Comparison of ENCODE assay signal across 9 mouse cellular contexts in the genomic region with DNA sequence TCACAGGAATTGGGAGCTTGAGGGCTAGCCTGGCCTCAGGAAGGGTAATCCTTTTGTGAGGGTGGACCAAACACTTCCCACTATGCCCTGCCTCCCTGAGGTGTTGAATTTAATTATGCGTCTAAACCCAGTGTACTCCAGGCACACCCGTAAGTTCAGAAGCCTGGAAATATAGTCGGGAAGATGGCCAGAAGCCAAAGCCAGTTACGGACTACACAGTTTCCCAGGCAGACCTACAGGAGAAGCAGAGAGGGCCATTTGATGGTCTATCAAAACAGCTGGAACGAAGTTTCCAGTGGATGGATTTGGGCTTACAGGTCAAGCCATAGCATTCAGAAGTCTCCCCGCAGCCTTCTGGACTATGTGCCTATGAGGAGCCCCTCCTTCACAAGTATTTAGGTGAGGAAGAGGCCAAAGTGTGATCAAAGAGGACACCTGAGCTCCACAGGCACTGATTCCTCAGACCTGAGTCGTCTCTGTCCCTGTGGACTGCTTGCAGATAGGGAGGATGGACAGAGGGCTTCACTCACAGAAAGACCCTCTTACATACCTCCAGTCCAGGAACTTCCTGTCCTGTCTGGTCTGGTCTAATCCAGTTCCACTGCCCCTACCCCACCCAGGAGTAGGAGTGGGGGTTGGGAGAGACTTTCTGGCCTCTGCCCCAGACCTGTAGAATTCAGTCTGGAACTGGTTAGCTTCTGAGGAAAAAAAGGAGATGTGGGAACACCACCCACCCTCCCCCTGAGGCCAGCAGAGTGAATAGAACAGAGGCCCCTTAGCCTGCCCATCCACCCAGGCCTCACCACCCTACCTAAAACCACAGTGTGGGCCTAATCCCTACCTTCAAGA. TPM values are rescaled to one million over a fixed set of nuclear protein-coding genes. Genes with fewer than 3 reads are reported as not detected.
DNase-seq lines count a peak whose midpoint lies in the region; ATAC-seq and TF ChIP-seq lines count a peak whose summit lies in the region.
"Had no signal": no experiment of that assay in that cellular context is flagged by ENCODE, and none has a peak within 500 bp of the region (broad histone marks: within the 10 kb centered on the region; RNA-seq: fewer than 3 reads in every experiment).

No protein-coding gene starts in this region.

- H3K4me1 ChIP-seq in embryonic facial prominence, embryonic 13.5 days, result peaks cover 41% of the 10 kb centered on the region
- peaks cover 52% of the 10 kb centered on the region for H3K4me1 ChIP-seq in kidney, adult 2 months (ENCODE audit: control insufficient read depth, insufficient read depth, low read length)
- H3K4me1 ChIP-seq in midbrain, embryonic 15.5 days, result peaks cover 21% of the 10 kb centered on the region

- no peak overlapping the region for H3K4me2 ChIP-seq in embryonic facial prominence, embryonic 13.5 days
- H3K4me2 ChIP-seq in midbrain, embryonic 15.5 days, result no peak overlapping the region

- WGBS in embryonic facial prominence, embryonic 13.5 days, result 49% methylated on average over 7 of the region's 7 CpGs
- WGBS in kidney, adult 2 months, result 14% methylated on average over 7 of the region's 7 CpGs
- WGBS in midbrain, embryonic 15.5 days, result 76% methylated on average over 7 of the region's 7 CpGs

- DNase-seq in heart, adult 18-20 months, result peak; percentile 62 to 66
- DNase-seq in heart, adult 9 months (ENCODE audit: low spot score in 2 of 2), result no peak
- DNase-seq in kidney, adult 2 months, result peak; percentile 63
- DNase-seq in urinary bladder, postnatal 10 days (ENCODE audit: low spot score), result no peak
- DNase-seq in thymus, adult 18-20 months, result no peak
- DNase-seq in left cerebral cortex, adult 18-20 months (ENCODE audit: low spot score in 2 of 2), result no peak

- no peaks in the 10 kb centered on the region for H3K27me3 ChIP-seq in embryonic facial prominence, embryonic 13.5 days
- no peaks in the 10 kb centered on the region for H3K27me3 ChIP-seq in kidney, adult 2 months (replicated peaks; ENCODE audit: control insufficient read depth, insufficient read depth, low read length)
- H3K27me3 ChIP-seq in midbrain, embryonic 15.5 days (replicated peaks), result no peaks in the 10 kb centered on the region

- no peaks in the 10 kb centered on the region for H3K9me3 ChIP-seq in embryonic facial prominence, embryonic 13.5 days
- H3K9me3 ChIP-seq in midbrain, embryonic 15.5 days, result no peaks in the 10 kb centered on the region
- H3K9me3 ChIP-seq: G1E had no signal

- H3K36me3 ChIP-seq in embryonic facial prominence, embryonic 13.5 days, result peaks cover 49% of the 10 kb centered on the region
- H3K36me3 ChIP-seq in kidney, adult 2 months (ENCODE audit: control insufficient read depth, insufficient read depth, low read length), result no peaks in the 10 kb centered on the region
- peaks cover 27% of the 10 kb centered on the region for H3K36me3 ChIP-seq in midbrain, embryonic 15.5 days (replicated peaks)

- H3K27ac ChIP-seq in embryonic facial prominence, embryonic 13.5 days, result peak overlapping the region; percentile 87
- H3K27ac ChIP-seq in kidney, adult 2 months (ENCODE audit: insufficient read depth, low read depth, low read length), result peak overlapping the region; percentile 93
- H3K27ac ChIP-seq in midbrain, embryonic 15.5 days, result peak overlapping the region; percentile 66; the same call in 1 of the 2 replicates

- TF ChIP-seq POLR2A in kidney, adult 2 months (IDR thresholded peaks at IDR 0.05; ENCODE audit: low read depth, low read length), result no peak

- H3K9ac ChIP-seq in embryonic facial prominence, embryonic 13.5 days, result peak overlapping the region; percentile 58; the same call in 1 of the 2 replicates
- H3K9ac ChIP-seq in midbrain, embryonic 15.5 days, result no peak overlapping the region

- TF ChIP-seq CTCF in kidney, adult 2 months (conservative IDR thresholded peaks at IDR 0.05; ENCODE audit: insufficient read depth, insufficient read length, low read depth, low read length), result no peak

- no peak overlapping the region for H3K4me3 ChIP-seq in embryonic facial prominence, embryonic 13.5 days
- no peak overlapping the region for H3K4me3 ChIP-seq in kidney, adult 2 months (ENCODE audit: insufficient read depth, low read depth, low read length)
- H3K4me3 ChIP-seq in midbrain, embryonic 15.5 days, result no peak overlapping the region

- ATAC-seq in embryonic facial prominence, embryonic 13.5 days (ENCODE audit: insufficient number of reproducible peaks, insufficient read depth, low FRiP score, low TSS enrichment, low read depth), result no peak
- ATAC-seq in midbrain, embryonic 15.5 days (replicated peaks), result no peak

RNA-seq across cellular contexts. Expression of gene Phyhd1, which starts 1.1 kb away (rescaled TPM):
- 100 to 1,000 TPM; 109 to 110 TPM for total RNA-seq in heart, adult 18-20 months (2021)
- polyA plus RNA-seq in embryonic facial prominence, embryonic 13.5 days (2015; fragmentation: Nextera tagmentation; extraction: Ambion mirVana), result 3.7 and 4.7 TPM in 2 replicates
- polyA plus RNA-seq in kidney, adult 2 months (2012; rRNA removed), result 117 and 130 TPM in 2 replicates
- polyA plus RNA-seq in midbrain, embryonic 15.5 days (2015; fragmentation: Nextera tagmentation; extraction: Ambion mirVana), result 7.0 and 7.3 TPM in 2 replicates
- total RNA-seq in left cerebral cortex, adult 18-20 months (2021), result 10 to 100 TPM; 17.7 to 19.6 TPM

RNA-seq across cellular contexts. Expression of gene Gm28038, which starts 15.9 kb away (rescaled TPM):
- total RNA-seq in heart, adult 18-20 months (2021), result not detected
- polyA plus RNA-seq in embryonic facial prominence, embryonic 13.5 days (2015; fragmentation: Nextera tagmentation; extraction: Ambion mirVana), result not detected in 2 replicates
- not detected in 2 replicates for polyA plus RNA-seq in kidney, adult 2 months (2012; rRNA removed)
- polyA plus RNA-seq in midbrain, embryonic 15.5 days (2015; fragmentation: Nextera tagmentation; extraction: Ambion mirVana), result not detected in 2 replicates
- not detected for total RNA-seq in left cerebral cortex, adult 18-20 months (2021)
- total RNA-seq: G1E had no signal
- polyA plus RNA-seq: G1E had no signal

RNA-seq across cellular contexts. Expression of gene Dolk, which starts 21.2 kb away (rescaled TPM):
- 10 to 100 TPM; 23.4 to 25.5 TPM for total RNA-seq in heart, adult 18-20 months (2021)
- 29.0 and 30.5 TPM in 2 replicates for polyA plus RNA-seq in embryonic facial prominence, embryonic 13.5 days (2015; fragmentation: Nextera tagmentation; extraction: Ambion mirVana)
- polyA plus RNA-seq in kidney, adult 2 months (2012; rRNA removed), result 29.6 and 32.4 TPM in 2 replicates
- polyA plus RNA-seq in midbrain, embryonic 15.5 days (2015; fragmentation: Nextera tagmentation; extraction: Ambion mirVana), result 40.7 TPM in 2 replicates
- total RNA-seq in left cerebral cortex, adult 18-20 months (2021), result 10 to 100 TPM; 19.7 to 22.0 TPM

RNA-seq across cellular contexts. Expression of gene Nup188, which starts 21.3 kb away (rescaled TPM):
- 10 to 100 TPM; 19.5 to 20.7 TPM for total RNA-seq in heart, adult 18-20 months (2021)
- polyA plus RNA-seq in embryonic facial prominence, embryonic 13.5 days (2015; fragmentation: Nextera tagmentation; extraction: Ambion mirVana), result 36.5 and 40.7 TPM in 2 replicates
- 17.5 and 18.7 TPM in 2 replicates for polyA plus RNA-seq in kidney, adult 2 months (2012; rRNA removed)
- 22.6 and 22.7 TPM in 2 replicates for polyA plus RNA-seq in midbrain, embryonic 15.5 days (2015; fragmentation: Nextera tagmentation; extraction: Ambion mirVana)
- 10 to 100 TPM; 21.3 to 24.1 TPM for total RNA-seq in left cerebral cortex, adult 18-20 months (2021)

RNA-seq across cellular contexts. Expression of gene Gm28035, which starts 24.5 kb away (rescaled TPM):
- 1 to 10 TPM; 3.4 to 3.6 TPM for total RNA-seq in heart, adult 18-20 months (2021)
- polyA plus RNA-seq in embryonic facial prominence, embryonic 13.5 days (2015; fragmentation: Nextera tagmentation; extraction: Ambion mirVana), result 0.06 and 0.11 TPM in 2 replicates
- 6.4 and 12.7 TPM in 2 replicates for polyA plus RNA-seq in kidney, adult 2 months (2012; rRNA removed)
- 0.31 and 0.38 TPM in 2 replicates for polyA plus RNA-seq in midbrain, embryonic 15.5 days (2015; fragmentation: Nextera tagmentation; extraction: Ambion mirVana)
- total RNA-seq in left cerebral cortex, adult 18-20 months (2021), result 10 to 100 TPM in 1 of 2 experiments, 1 to 10 TPM in 1; 9.5 to 10.3 TPM

Comparison
In these comparisons a context has a peak if more than half of its experiments do, and no peak if none do; other contexts are left out.
1. DNase-seq: peak in heart, adult 18-20 months (2 of 2) and kidney, adult 2 months (single experiment); none in heart, adult 9 months (0 of 2), urinary bladder, postnatal 10 days (single experiment), thymus, adult 18-20 months (0 of 2) and left cerebral cortex, adult 18-20 months (0 of 2).
2. RNA of gene Phyhd1, which starts 1.1 kb away (polyA plus RNA-seq): 117 to 130 TPM in kidney, adult 2 months; 7.0 to 7.3 TPM in midbrain, embryonic 15.5 days and 3.7 to 4.7 TPM in embryonic facial prominence, embryonic 13.5 days; every median in the first group is over 10 times any median in the second.
3. Peak in every context shown above with its lines, with median percentiles within 50 percentile points of each other: H3K27ac ChIP-seq.